ENCODE assay signal across 13 mouse cellular contexts in genomic region chr1:192313571-192313972, GRCm38 (mm10).
A peak's percentile ranks its signal among the peaks of the same experiment; 100 is the strongest.
DNase-seq lines count a peak whose midpoint lies in the region; ATAC-seq and TF ChIP-seq lines count a peak whose summit lies in the region.
"Had no signal": no experiment of that assay in that cellular context is flagged by ENCODE, and none has a peak within 500 bp of the region (broad histone marks: within the 10 kb centered on the region; RNA-seq: fewer than 3 reads in every experiment).

No protein-coding gene starts in this region.

- TF ChIP-seq CTCF in midbrain, postnatal 0 days (IDR thresholded peaks at IDR 0.05), result no peak
- no peak for TF ChIP-seq CTCF in olfactory bulb, adult 2 months (IDR thresholded peaks at IDR 0.05; ENCODE audit: insufficient read depth, low read depth, low read length)
- no peak for TF ChIP-seq CTCF in cerebellum, adult 2 months (IDR thresholded peaks at IDR 0.05; ENCODE audit: borderline replicate concordance, insufficient read depth, low read depth, low read length)

- no peaks in the 10 kb centered on the region for H3K27me3 ChIP-seq in intestine, embryonic 16.5 days (replicated peaks; ENCODE audit: control insufficient read depth, insufficient read depth, low read length)
- no peaks in the 10 kb centered on the region for H3K27me3 ChIP-seq in intestine, embryonic 15.5 days (replicated peaks)
- H3K27me3 ChIP-seq in midbrain, embryonic 11.5 days (ENCODE audit: control insufficient read depth, insufficient read depth, low read length), result no peaks in the 10 kb centered on the region
- H3K27me3 ChIP-seq in midbrain, postnatal 0 days (ENCODE audit: insufficient read depth, low read length), result no peaks in the 10 kb centered on the region
- no peaks in the 10 kb centered on the region for H3K27me3 ChIP-seq in forebrain, embryonic 15.5 days
- no peaks in the 10 kb centered on the region for H3K27me3 ChIP-seq in cerebellum, adult 2 months (ENCODE audit: control insufficient read depth, insufficient read depth, low read length)

- H3K9ac ChIP-seq in intestine, embryonic 16.5 days (ENCODE audit: low read depth, low read length), result no peak overlapping the region
- H3K9ac ChIP-seq in intestine, embryonic 15.5 days, result no peak overlapping the region
- H3K9ac ChIP-seq in midbrain, embryonic 11.5 days (ENCODE audit: low read length), result no peak overlapping the region
- H3K9ac ChIP-seq in midbrain, postnatal 0 days (replicated peaks; ENCODE audit: low read length, poor library complexity, severe bottlenecking), result no peak overlapping the region
- no peak overlapping the region for H3K9ac ChIP-seq in forebrain, embryonic 15.5 days (replicated peaks)

- no peak for ATAC-seq in intestine, embryonic 16.5 days
- ATAC-seq in intestine, embryonic 15.5 days, result no peak
- ATAC-seq in midbrain, embryonic 11.5 days (ENCODE audit: low FRiP score), result peak; percentile 59; the same call in 1 of the 2 replicates
- ATAC-seq in midbrain, postnatal 0 days (ENCODE audit: low FRiP score), result no peak
- ATAC-seq in forebrain, embryonic 15.5 days (replicated peaks), result no peak

- no peaks in the 10 kb centered on the region for H3K36me3 ChIP-seq in intestine, embryonic 16.5 days (ENCODE audit: control insufficient read depth, insufficient read depth, low read length)
- H3K36me3 ChIP-seq in intestine, embryonic 15.5 days, result no peaks in the 10 kb centered on the region
- no peaks in the 10 kb centered on the region for H3K36me3 ChIP-seq in midbrain, embryonic 11.5 days (ENCODE audit: control insufficient read depth, insufficient read depth, low read length)
- H3K36me3 ChIP-seq in midbrain, postnatal 0 days (ENCODE audit: insufficient read depth, low read length), result no peaks in the 10 kb centered on the region
- no peaks in the 10 kb centered on the region for H3K36me3 ChIP-seq in forebrain, embryonic 15.5 days

- whole genome bisulfite sequencing in intestine, embryonic 16.5 days, result 42% methylated on average over 7 of the region's 7 CpGs
- WGBS in intestine, embryonic 15.5 days, result 47% methylated on average over 7 of the region's 7 CpGs
- WGBS in midbrain, embryonic 11.5 days, result 62% methylated on average over 7 of the region's 7 CpGs
- 31% methylated on average over 7 of the region's 7 CpGs for WGBS in midbrain, postnatal 0 days
- 27% methylated on average over 7 of the region's 7 CpGs for WGBS in forebrain, embryonic 15.5 days
- 40% methylated on average over 7 of the region's 7 CpGs for WGBS in olfactory bulb, adult 2 months
- WGBS in cerebellum, adult 2 months, result 82% methylated on average over 7 of the region's 7 CpGs

- peak overlapping the region; percentile 61; the same call in 1 of the 2 replicates for H3K27ac ChIP-seq in intestine, embryonic 16.5 days (ENCODE audit: low read length)
- no peak overlapping the region for H3K27ac ChIP-seq in intestine, embryonic 15.5 days
- H3K27ac ChIP-seq in midbrain, embryonic 11.5 days (ENCODE audit: low read depth, low read length), result no peak overlapping the region
- H3K27ac ChIP-seq in midbrain, postnatal 0 days (ENCODE audit: low read depth, low read length), result no peak overlapping the region
- peak overlapping the region; percentile 28; the same call in 1 of the 2 replicates for H3K27ac ChIP-seq in forebrain, embryonic 15.5 days (replicated peaks)
- peak overlapping the region; percentile 73; the same call in 1 of the 2 replicates for H3K27ac ChIP-seq in olfactory bulb, adult 2 months (ENCODE audit: insufficient read depth, low read depth, low read length)
- H3K27ac ChIP-seq in cerebellum, adult 2 months (ENCODE audit: insufficient read depth, low read length), result no peak overlapping the region

- no peaks in the 10 kb centered on the region for H3K9me3 ChIP-seq in intestine, embryonic 16.5 days (ENCODE audit: control insufficient read depth, low read length)
- H3K9me3 ChIP-seq in intestine, embryonic 15.5 days, result no peaks in the 10 kb centered on the region
- H3K9me3 ChIP-seq in midbrain, embryonic 11.5 days (ENCODE audit: control insufficient read depth, low read length), result no peaks in the 10 kb centered on the region
- H3K9me3 ChIP-seq in midbrain, postnatal 0 days (ENCODE audit: low read length), result no peaks in the 10 kb centered on the region
- no peaks in the 10 kb centered on the region for H3K9me3 ChIP-seq in forebrain, embryonic 15.5 days

- no peak overlapping the region for H3K4me3 ChIP-seq in intestine, embryonic 16.5 days (ENCODE audit: low read length)
- H3K4me3 ChIP-seq in intestine, embryonic 15.5 days (replicated peaks), result no peak overlapping the region
- no peak overlapping the region for H3K4me3 ChIP-seq in midbrain, embryonic 11.5 days (ENCODE audit: low read depth, low read length)
- no peak overlapping the region for H3K4me3 ChIP-seq in midbrain, postnatal 0 days (ENCODE audit: low read depth, low read length)
- H3K4me3 ChIP-seq in forebrain, embryonic 15.5 days, result no peak overlapping the region
- no peak overlapping the region for H3K4me3 ChIP-seq in olfactory bulb, adult 2 months (ENCODE audit: insufficient read depth, low read depth, low read length)
- H3K4me3 ChIP-seq in cerebellum, adult 2 months (replicated peaks; ENCODE audit: insufficient read depth, low read depth, low read length), result no peak overlapping the region

- H3K4me1 ChIP-seq in intestine, embryonic 16.5 days (ENCODE audit: control insufficient read depth, insufficient read depth, low read length), result peaks cover 23% of the 10 kb centered on the region
- peaks cover 16% of the 10 kb centered on the region for H3K4me1 ChIP-seq in intestine, embryonic 15.5 days (replicated peaks)
- H3K4me1 ChIP-seq in midbrain, embryonic 11.5 days (ENCODE audit: control insufficient read depth, insufficient read depth, low read length), result peaks cover 7% of the 10 kb centered on the region
- peaks cover 4% of the 10 kb centered on the region; the same call in 1 of the 2 replicates for H3K4me1 ChIP-seq in midbrain, postnatal 0 days (ENCODE audit: insufficient read depth, low read length)
- H3K4me1 ChIP-seq in forebrain, embryonic 15.5 days, result peaks cover 11% of the 10 kb centered on the region
- peaks cover 6% of the 10 kb centered on the region; the same call in 1 of the 2 replicates for H3K4me1 ChIP-seq in olfactory bulb, adult 2 months (ENCODE audit: control insufficient read depth, insufficient read depth, low read length)
- no peaks in the 10 kb centered on the region for H3K4me1 ChIP-seq in cerebellum, adult 2 months (ENCODE audit: control insufficient read depth, insufficient read depth, low read length)

- H3K4me2 ChIP-seq in intestine, embryonic 16.5 days (ENCODE audit: low read depth, low read length), result no peak overlapping the region
- H3K4me2 ChIP-seq in intestine, embryonic 15.5 days (replicated peaks), result no peak overlapping the region
- no peak overlapping the region for H3K4me2 ChIP-seq in midbrain, embryonic 11.5 days
- no peak overlapping the region for H3K4me2 ChIP-seq in midbrain, postnatal 0 days (ENCODE audit: low read depth, low read length, poor library complexity, severe bottlenecking)
- no peak overlapping the region for H3K4me2 ChIP-seq in forebrain, embryonic 15.5 days (replicated peaks)

- DNase-seq in midbrain, embryonic 11.5 days (ENCODE audit: low spot score, missing footprints), result peak; percentile 89
- no peak for DNase-seq in midbrain, postnatal 0 days (ENCODE audit: low spot score)
- DNase-seq in cerebellum, adult 2 months, result no peak
- DNase-seq in urinary bladder, postnatal 14 days (ENCODE audit: low spot score), result no peak
- DNase-seq: heart, postnatal 10 days; kidney, postnatal 10 days; lung, adult 18-20 months; right cerebral cortex, postnatal 4 days; thymus, postnatal 25 days had no signal

- TF ChIP-seq POLR2A in olfactory bulb, adult 2 months (IDR thresholded peaks at IDR 0.05; ENCODE audit: insufficient read depth, low read depth, low read length), result no peak
- TF ChIP-seq POLR2A in cerebellum, adult 2 months (IDR thresholded peaks at IDR 0.05; ENCODE audit: borderline replicate concordance, insufficient read depth, low read length), result no peak

Comparison
In these comparisons a context has a peak if more than half of its experiments do, and no peak if none do; other contexts are left out.
1. H3K27ac ChIP-seq: peak in intestine, embryonic 16.5 days (single experiment), forebrain, embryonic 15.5 days (single experiment) and olfactory bulb, adult 2 months (single experiment); none in intestine, embryonic 15.5 days (single experiment), midbrain, embryonic 11.5 days (single experiment), midbrain, postnatal 0 days (single experiment) and cerebellum, adult 2 months (single experiment).